Mouse (Mus musculus): ENCODE measurements around the gene Vmn2r44. TPM values are rescaled to one million over a fixed set of nuclear protein-coding genes. Genes with fewer than 3 reads are reported as not detected.
"Not testable (repeated sequence)": the region's sequence is repeated elsewhere in the genome, so short reads cannot be mapped to it uniquely, and the experiment has no call there.

The Vmn2r44 gene
- polyA plus RNA-seq (2015; fragmentation: Nextera tagmentation; extraction: Ambion mirVana) = not detected in 2 replicates

GRCm38 (mm10) chr7:8383233-8383632, at the start of gene Vmn2r44:
TSS of gene Vmn2r44 (minus strand) at chr7:8383333.
- DNase-seq (ENCODE audit: low spot score); H3K9me3 ChIP-seq (ENCODE audit: control insufficient read depth, low read length); H3K4me3 ChIP-seq (ENCODE audit: low read depth, low read length); H3K27ac ChIP-seq (replicated peaks); H3K4me2 ChIP-seq (replicated peaks; ENCODE audit: low read depth); H3K4me1 ChIP-seq (replicated peaks; ENCODE audit: control insufficient read depth, insufficient read depth); H3K27me3 ChIP-seq (ENCODE audit: control insufficient read depth, insufficient read depth, low read length); H3K36me3 ChIP-seq (ENCODE audit: control insufficient read depth, insufficient read depth, low read length); ATAC-seq (ENCODE audit: low FRiP score, low TSS enrichment); H3K9ac ChIP-seq (ENCODE audit: low read length): not testable (repeated sequence)

- not testable (repeated sequence) for H3K27me3 ChIP-seq (ENCODE audit: control insufficient read depth, insufficient read depth, low read length); H3K4me2 ChIP-seq (replicated peaks; ENCODE audit: low read depth); H3K36me3 ChIP-seq (ENCODE audit: control insufficient read depth, insufficient read depth, low read length); H3K4me1 ChIP-seq (replicated peaks; ENCODE audit: control insufficient read depth, insufficient read depth); H3K4me3 ChIP-seq (ENCODE audit: low read depth, low read length); H3K9ac ChIP-seq (ENCODE audit: low read length); H3K9me3 ChIP-seq (ENCODE audit: control insufficient read depth, low read length); H3K27ac ChIP-seq (replicated peaks); ATAC-seq (ENCODE audit: low FRiP score, low TSS enrichment); DNase-seq (ENCODE audit: low spot score)
- 83% methylated on average over 11 of the region's 11 CpGs for WGBS
Observed at GRCm38 (mm10) chr7:8357879-8358278, 25.3 kb downstream of the Vmn2r44 start.

Other genes starting within 250 kb of the Vmn2r44 start
- not detected in 2 replicates for gene Vmn2r41, start 221.7 kb downstream of the Vmn2r44 start, polyA plus RNA-seq (2015; fragmentation: Nextera tagmentation; extraction: Ambion mirVana)
- gene Vmn2r42, start 183.0 kb downstream of the Vmn2r44 start, polyA plus RNA-seq (2015; fragmentation: Nextera tagmentation; extraction: Ambion mirVana) = not detected in 2 replicates
- gene Vmn2r43, start 122.7 kb downstream of the Vmn2r44 start, polyA plus RNA-seq (2015; fragmentation: Nextera tagmentation; extraction: Ambion mirVana) = not detected in 2 replicates
- gene Vmn2r45, start 105.7 kb upstream of the Vmn2r44 start, polyA plus RNA-seq (2015; fragmentation: Nextera tagmentation; extraction: Ambion mirVana) = not detected in 2 replicates